Mouse (Mus musculus) olfactory bulb, adult 2 months (tissue): ENCODE measurements around the gene Dap3.

Source experiments
- CTCF ChIP-seq: fragments of 200-500 bp; IDR thresholded peaks from 2 replicates; pipeline ENCODE4 v1.5.1; 2012; ENCODE audit warnings: low read depth, mild to moderate bottlenecking, low read length, moderate library complexity; ENCODE audit not compliant: insufficient read depth
- POLR2A ChIP-seq: fragments of 200-500 bp; IDR thresholded peaks from 2 replicates; pipeline ENCODE4 v1.6.1; 2012; ENCODE audit warnings: mild to moderate bottlenecking, low read depth, low read length, moderate library complexity; ENCODE audit not compliant: insufficient read depth

- TF ChIP-seq CTCF (no peak), POLR2A (no peak)
These were observed 33.0 kb upstream of the Dap3 start for GRCm38 (mm10) chr3:88983921-88984381.
